Mouse (Mus musculus): ENCODE measurements around the gene Olfr1042.

GRCm38 (mm10) chr2:86177720-86178119 is 16.1 kb upstream of the Olfr1042 start, which contains the start of gene Olfr1044:
- TF ChIP-seq POLR2A (IDR thresholded peaks at IDR 0.05; ENCODE audit: insufficient read depth, low read depth, low read length): no peak
- no peak for TF ChIP-seq CTCF (IDR thresholded peaks at IDR 0.05; ENCODE audit: insufficient read depth, low read depth, low read length)

All from olfactory bulb, adult 2 months (tissue).